Mouse (Mus musculus) intestine, embryonic 14.5 days (tissue): ENCODE results near the gene Rbm19. TPM values are rescaled to one million over a fixed set of nuclear protein-coding genes. Genes with fewer than 3 reads are reported as not detected.

Experiments used
- ATAC-seq: fragments of 200-750 bp; cut with Nextera tagmentation; replicated peaks from 2 replicates; pipeline ENCODE4 v1.8.0; 2017; ENCODE audit warnings: low read depth, moderate number of reproducible peaks, moderate TSS enrichment, moderate library complexity; ENCODE audit not compliant: low FRiP score, low TSS enrichment
- DNase-seq: peaks from one replicate; pipeline ENCODE4 v3.0.0-alpha.2; 2018; ENCODE audit warnings: low spot score
- H3K27ac ChIP-seq: fragments of 300-500 bp; sonication (generic); 2 replicates; pipeline ENCODE4 v1.5.1; 2014; ENCODE audit warnings: low read depth, mild to moderate bottlenecking, control low read depth
- H3K27me3 ChIP-seq: fragments of 300-500 bp; sonication (generic); replicated peaks from 2 replicates; pipeline ENCODE4 v1.6.1; 2014; ENCODE audit warnings: low read length, control low read depth; ENCODE audit not compliant: control insufficient read depth, insufficient read depth
- H3K36me3 ChIP-seq: fragments of 300-500 bp; sonication (generic); 2 replicates; pipeline ENCODE4 v1.6.1; 2014; ENCODE audit warnings: low read length, control low read depth; ENCODE audit not compliant: control insufficient read depth, insufficient read depth
- H3K4me1 ChIP-seq: fragments of 300-500 bp; sonication (generic); replicated peaks from 2 replicates; pipeline ENCODE4 v1.6.1; 2014; ENCODE audit warnings: low read length, control low read depth, mixed read lengths; ENCODE audit not compliant: control insufficient read depth, insufficient read depth
- H3K4me2 ChIP-seq: fragments of 300-500 bp; sonication (generic); 2 replicates; pipeline ENCODE4 v1.6.1; 2014; ENCODE audit warnings: low read length
- H3K4me3 ChIP-seq: fragments of 300-500 bp; sonication (generic); 2 replicates; pipeline ENCODE4 v1.5.1; 2014; ENCODE audit warnings: low read depth, low read length, control low read depth, mixed read lengths
- H3K9ac ChIP-seq: fragments of 300-500 bp; sonication (generic); 2 replicates; pipeline ENCODE4 v1.6.1; 2014; ENCODE audit warnings: mild to moderate bottlenecking, low read length
- H3K9me3 ChIP-seq: fragments of 300-500 bp; sonication (generic); 2 replicates; pipeline ENCODE4 v1.6.1; 2016; ENCODE audit warnings: low read length, control low read depth; ENCODE audit not compliant: control insufficient read depth
- WGBS: fragments of 180-500 bp; shearing (Covaris S2); extraction: QIAGEN DNeasy Blood & Tissue Kit; methylation state at CpG from one replicate; pipeline ENCODE4 v1.1.7; 2014; 5-methylcytosine and 5-hydroxymethylcytosine counted together
- polyA plus RNA-seq: library from polyadenylated mRNA; unstranded; fragments of >200 nt; fragmentation: Nextera tagmentation; extraction: Ambion mirVana; gene quantifications from 2 replicates; pipeline ENCODE4 v1.2.1, GENCODE M21; 2014

The Rbm19 gene
- polyA plus RNA-seq = 22.0 and 29.2 TPM in 2 replicates

DNA sequence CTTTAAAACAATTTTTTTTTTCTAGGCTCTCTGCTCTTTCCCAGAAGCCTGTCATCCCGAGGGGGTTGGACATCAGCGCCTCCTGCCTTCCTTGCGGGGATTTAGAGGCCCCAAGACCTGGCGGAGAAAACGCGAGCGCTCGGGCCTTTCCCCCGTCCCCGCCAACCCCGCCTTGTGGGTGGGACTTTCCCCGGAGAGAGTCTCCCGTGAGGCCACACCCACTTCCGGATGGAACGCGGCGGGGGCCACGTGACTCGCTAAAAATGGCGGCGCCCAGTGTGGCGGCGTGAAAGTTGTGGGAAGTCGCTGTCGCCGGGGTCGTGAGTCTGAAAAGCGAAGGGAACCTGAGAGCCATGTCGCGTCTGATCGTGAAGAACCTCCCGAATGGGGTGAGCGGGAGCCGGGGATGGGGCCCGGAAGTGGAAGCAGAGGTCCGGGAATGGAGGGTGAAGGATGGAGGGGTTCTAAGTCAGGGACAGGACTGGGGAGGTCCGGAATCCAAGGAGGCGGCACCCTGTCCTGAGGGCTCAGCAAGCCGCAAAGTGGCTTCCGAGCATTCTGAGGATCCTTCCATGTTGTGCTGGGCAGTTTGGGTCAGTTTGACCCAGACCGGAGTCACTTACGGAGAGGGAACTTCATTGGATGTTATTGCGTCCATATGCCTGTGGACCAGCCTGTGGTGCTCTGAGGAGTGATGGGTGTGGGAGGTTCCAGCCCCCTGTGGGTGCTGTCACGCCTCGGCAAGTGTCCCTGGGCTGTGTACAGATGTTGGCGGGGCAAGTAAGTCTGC, at the start of gene Rbm19:
TSS of gene Rbm19 (plus strand) at position 205 of the 790 bp plus-strand sequence.
- ATAC-seq (peak; percentile 89), DNase-seq (peak; percentile 95)
- Histone ChIP-seq H3K4me2 (peak within 1 kb of the TSS; percentile 93), H3K9ac (peak within 1 kb of the TSS; percentile 72), H3K27ac (no peak within 1 kb of the TSS), H3K36me3 (peaks cover 29% of the 10 kb centered on the region), H3K4me3 (peak within 1 kb of the TSS; percentile 91), H3K27me3 (no peaks in the 10 kb centered on the region), H3K4me1 (peaks cover 3% of the 10 kb centered on the region; the same call in 1 of the 2 replicates), H3K9me3 (no peaks in the 10 kb centered on the region)
- WGBS = 1% methylated on average over 46 of the region's 46 CpGs

- ATAC-seq = no peak
- H3K4me3 ChIP-seq = no peak overlapping the region
- 0 out of 2 replicates have a peak, but pooled peaks cover 2% of the 10 kb centered on the region for H3K27me3 ChIP-seq
- WGBS = 15% methylated on average over 6 of the region's 6 CpGs
- H3K4me1 ChIP-seq = peaks cover 6% of the 10 kb centered on the region
- H3K9me3 ChIP-seq = no peaks in the 10 kb centered on the region
- no peaks in the 10 kb centered on the region for H3K36me3 ChIP-seq
- H3K27ac ChIP-seq = no peak overlapping the region
- H3K4me2 ChIP-seq = no peak overlapping the region
- DNase-seq = no peak
- H3K9ac ChIP-seq = no peak overlapping the region
Observed at GRCm38 (mm10) chr5:120067266-120067665, 49.0 kb upstream of the Rbm19 start.

GRCm38 (mm10) chr5:120074101-120074500, 42.2 kb upstream of the Rbm19 start:
- no peak for ATAC-seq
- no peak overlapping the region for H3K27ac ChIP-seq
- no peaks in the 10 kb centered on the region; the same call in 1 of the 2 replicates for H3K4me1 ChIP-seq
- DNase-seq = no peak
- H3K27me3 ChIP-seq = no peaks in the 10 kb centered on the region
- H3K9me3 ChIP-seq = no peaks in the 10 kb centered on the region
- H3K36me3 ChIP-seq = no peaks in the 10 kb centered on the region
- H3K4me2 ChIP-seq = no peak overlapping the region
- 40% methylated on average over 9 of the region's 9 CpGs for WGBS
- H3K9ac ChIP-seq = no peak overlapping the region
- H3K4me3 ChIP-seq = no peak overlapping the region

GRCm38 (mm10) chr5:120080027-120080426, 36.2 kb upstream of the Rbm19 start:
- Histone ChIP-seq H3K4me1 (no peaks in the 10 kb centered on the region), H3K4me2 (no peak overlapping the region), H3K27me3 (peaks cover 5% of the 10 kb centered on the region; the same call in 1 of the 2 replicates), H3K27ac (no peak overlapping the region), H3K4me3 (no peak overlapping the region), H3K9ac (no peak overlapping the region), H3K9me3 (no peaks in the 10 kb centered on the region), H3K36me3 (no peaks in the 10 kb centered on the region)
- no peak for ATAC-seq
- 47% methylated on average over 9 of the region's 9 CpGs for WGBS
- no peak for DNase-seq

GRCm38 (mm10) chr5:120080468-120080867, 35.8 kb upstream of the Rbm19 start:
- ATAC-seq (no peak), DNase-seq (no peak)
- Histone ChIP-seq H3K27me3 (peaks cover 5% of the 10 kb centered on the region; the same call in 1 of the 2 replicates), H3K36me3 (no peaks in the 10 kb centered on the region), H3K4me3 (no peak overlapping the region), H3K27ac (no peak overlapping the region), H3K9ac (no peak overlapping the region), H3K4me1 (no peaks in the 10 kb centered on the region), H3K9me3 (no peaks in the 10 kb centered on the region), H3K4me2 (no peak overlapping the region)
- 75% methylated on average over 6 of the region's 6 CpGs for WGBS

DNA sequence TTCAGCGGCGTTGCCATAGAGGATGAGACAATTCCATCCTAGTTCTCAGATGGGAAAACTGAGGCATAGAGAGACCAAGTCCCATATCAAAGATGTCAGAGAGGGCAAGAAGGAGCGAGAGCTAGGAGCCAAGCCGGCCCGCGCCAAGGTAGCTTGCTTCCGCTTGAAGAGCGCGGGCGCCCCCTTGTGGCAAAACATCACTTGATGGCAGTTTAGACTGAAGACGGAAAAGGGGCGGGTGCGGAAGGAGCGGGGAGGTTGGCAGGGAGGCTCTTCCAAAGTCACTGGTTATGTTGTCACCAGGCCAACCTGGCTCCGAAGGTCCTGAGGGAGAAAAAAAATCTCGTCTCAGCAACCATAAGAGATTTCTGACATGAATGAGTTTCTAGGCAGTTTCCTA, 27.7 kb upstream of the Rbm19 start:
- peak; percentile 97 for DNase-seq

DNA sequence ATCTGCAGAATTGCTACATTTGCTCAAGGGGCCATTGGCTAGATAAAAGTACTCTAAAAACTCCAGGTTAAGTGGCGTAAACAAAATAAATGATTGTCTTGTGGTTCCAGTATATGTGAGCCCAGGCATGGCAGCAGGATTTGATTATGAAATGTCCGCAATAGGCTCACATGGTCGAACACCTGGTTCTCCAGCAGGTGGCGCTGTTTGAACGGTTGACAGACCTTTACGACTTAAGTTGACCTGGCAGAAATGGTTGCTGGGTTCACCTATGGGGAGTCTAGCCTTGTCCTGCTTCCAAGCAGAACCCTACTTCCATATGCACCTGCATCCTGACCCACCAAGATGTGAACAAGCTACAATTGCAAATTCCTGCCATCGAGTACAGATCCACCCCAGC, 21.7 kb upstream of the Rbm19 start:
- Histone ChIP-seq H3K27me3 (peaks cover 11% of the 10 kb centered on the region), H3K27ac (no peak overlapping the region), H3K4me2 (no peak overlapping the region), H3K9ac (no peak overlapping the region), H3K9me3 (no peaks in the 10 kb centered on the region), H3K4me3 (no peak overlapping the region), H3K4me1 (no peaks in the 10 kb centered on the region), H3K36me3 (no peaks in the 10 kb centered on the region)
- WGBS = 57% methylated on average over 7 of the region's 7 CpGs
- DNase-seq = peak; percentile 69
- no peak for ATAC-seq

More for the DNA sequence above, 27.7 kb upstream of the Rbm19 start:
- no peak overlapping the region for H3K4me3 ChIP-seq
- 2% methylated on average over 16 of the region's 16 CpGs for WGBS
- no peak overlapping the region for H3K9ac ChIP-seq
- 0 out of 2 replicates have a peak, but pooled peaks have one; percentile 32 for ATAC-seq
- H3K4me2 ChIP-seq = no peak overlapping the region
- H3K4me1 ChIP-seq = no peaks in the 10 kb centered on the region
- no peaks in the 10 kb centered on the region for H3K9me3 ChIP-seq
- no peak overlapping the region for H3K27ac ChIP-seq
- no peaks in the 10 kb centered on the region for H3K36me3 ChIP-seq
- H3K27me3 ChIP-seq = peaks cover 27% of the 10 kb centered on the region

DNA sequence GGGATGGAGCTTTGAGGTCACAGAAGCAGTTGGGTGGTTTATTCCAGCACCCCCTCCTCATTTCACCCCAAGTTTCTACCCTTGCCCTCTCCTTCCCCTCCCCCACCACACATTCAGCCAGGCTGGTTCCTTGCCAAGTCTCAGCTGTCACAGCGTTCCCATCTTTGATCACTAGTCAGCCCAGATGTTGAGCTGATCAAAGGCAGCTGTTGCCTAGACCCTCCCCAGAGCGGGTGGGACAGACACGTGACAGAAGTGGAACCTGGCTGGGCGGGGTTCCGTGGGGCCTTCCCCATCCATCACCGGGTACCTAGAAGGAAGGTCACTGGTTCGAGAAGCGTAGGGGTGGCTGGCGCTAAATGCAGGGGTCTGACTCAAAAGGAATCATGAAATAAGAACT, 19.2 kb upstream of the Rbm19 start:
- Histone ChIP-seq H3K27ac (no peak overlapping the region), H3K9me3 (no peaks in the 10 kb centered on the region), H3K4me2 (no peak overlapping the region), H3K36me3 (no peaks in the 10 kb centered on the region), H3K27me3 (no peaks in the 10 kb centered on the region), H3K4me3 (no peak overlapping the region), H3K9ac (no peak overlapping the region), H3K4me1 (no peaks in the 10 kb centered on the region)
- DNase-seq (no peak), ATAC-seq (no peak)
- WGBS = 28% methylated on average over 9 of the region's 9 CpGs

DNA sequence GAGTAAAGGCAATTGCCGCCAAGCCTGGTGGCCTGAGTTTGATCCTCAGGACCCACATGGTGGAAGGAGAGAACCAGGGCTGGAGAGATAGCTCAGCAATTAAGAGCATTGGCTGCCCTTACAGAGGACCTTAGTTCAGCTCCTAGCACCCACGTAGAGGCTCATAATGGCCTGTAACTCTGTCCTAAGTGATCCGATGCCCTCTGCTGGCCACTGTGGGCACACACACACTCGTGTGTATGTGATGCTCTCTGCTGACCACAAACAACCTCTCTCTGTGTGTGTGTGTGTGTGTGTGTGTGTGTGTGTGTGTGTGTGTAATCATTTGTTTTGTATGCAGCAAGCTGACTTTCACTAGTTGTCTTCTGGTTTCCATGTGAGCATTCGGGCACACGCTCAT, 15.5 kb upstream of the Rbm19 start:
- ATAC-seq = no peak
- WGBS = 88% methylated on average over 6 of the region's 6 CpGs
- 0 out of 2 replicates have a peak, but pooled peaks cover 2% of the 10 kb centered on the region for H3K27me3 ChIP-seq
- no peak overlapping the region for H3K4me2 ChIP-seq
- no peak for DNase-seq
- H3K27ac ChIP-seq = no peak overlapping the region
- no peaks in the 10 kb centered on the region for H3K9me3 ChIP-seq
- H3K4me1 ChIP-seq = no peaks in the 10 kb centered on the region
- no peak overlapping the region for H3K4me3 ChIP-seq
- no peaks in the 10 kb centered on the region for H3K36me3 ChIP-seq
- H3K9ac ChIP-seq = no peak overlapping the region
